Mouse (Mus musculus) ES-CJ7 (cell line): Measurements from ENCODE around the gene Tlx3.

Experiments
- DNase-seq: peaks from one replicate; pipeline ENCODE4 v3.0.0; 2011; ENCODE audit warnings: low read depth, low spot score

Tlx3 gene

DNA sequence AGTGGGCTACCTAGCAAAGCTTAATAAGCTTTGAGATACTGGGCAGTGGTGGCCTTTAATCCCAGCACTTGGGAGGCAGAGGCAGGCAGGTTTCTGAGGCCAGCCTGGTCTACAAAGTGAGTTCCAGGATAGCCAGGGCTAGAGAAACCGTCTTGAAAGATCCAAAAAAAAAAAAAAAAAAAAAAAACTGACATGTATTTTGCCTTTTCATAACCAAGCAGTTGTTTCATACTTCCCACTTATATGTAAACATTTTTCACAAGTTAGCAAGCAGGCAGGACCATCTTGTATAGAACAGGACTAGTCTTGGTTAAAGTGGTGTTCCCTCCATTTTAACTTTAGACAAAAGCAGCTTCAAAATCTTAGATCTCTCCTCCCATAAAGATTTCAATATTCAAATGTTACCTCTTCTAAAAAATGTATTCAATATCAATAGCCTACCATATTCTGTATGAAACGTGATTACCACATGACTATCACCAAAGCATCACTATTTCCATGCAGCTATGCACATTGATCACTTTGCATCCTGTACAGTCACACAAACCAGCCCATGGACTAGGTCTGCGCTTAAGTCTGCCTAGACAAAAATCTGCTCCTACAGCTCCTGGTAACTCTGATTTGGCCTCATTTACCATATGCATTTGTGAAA lies 52.1 kb downstream of the Tlx3 start:
- no peak for DNase-seq
